Mouse (Mus musculus): Measurements from ENCODE around the gene Sf3a2. TPM values are rescaled to one million over a fixed set of nuclear protein-coding genes. Genes with fewer than 3 reads are reported as not detected.

Gene Sf3a2
- polyA plus RNA-seq, 1 experiment from 2014 or later = 78.9 TPM

- WGBS = 83% methylated on average over 6 of the region's 6 CpGs
- H3K27ac ChIP-seq = no peak overlapping the region
- H3K9ac ChIP-seq = peak overlapping the region; percentile 40; the same call in 1 of the 2 replicates
- no peak for ATAC-seq (ENCODE audit: insufficient number of reproducible peaks, insufficient read depth, low FRiP score, low TSS enrichment, low read depth)
- no peak overlapping the region for H3K4me3 ChIP-seq
- no peaks in the 10 kb centered on the region for H3K27me3 ChIP-seq
- no peaks in the 10 kb centered on the region for H3K9me3 ChIP-seq
- peaks cover 99% of the 10 kb centered on the region for H3K36me3 ChIP-seq
- H3K4me2 ChIP-seq = no peak overlapping the region
- H3K4me1 ChIP-seq = peaks cover 19% of the 10 kb centered on the region
These were observed 21.6 kb upstream of the Sf3a2 start for GRCm38 (mm10) chr10:80776358-80776869.

- peaks cover 99% of the 10 kb centered on the region for H3K36me3 ChIP-seq
- H3K9ac ChIP-seq = no peak overlapping the region
- H3K27ac ChIP-seq = no peak overlapping the region
- no peaks in the 10 kb centered on the region for H3K27me3 ChIP-seq
- no peak overlapping the region for H3K4me3 ChIP-seq
- 92% methylated on average over 5 of the region's 5 CpGs for WGBS
- no peak overlapping the region for H3K4me2 ChIP-seq
- no peaks in the 10 kb centered on the region for H3K9me3 ChIP-seq
- peaks cover 19% of the 10 kb centered on the region for H3K4me1 ChIP-seq
- ATAC-seq (ENCODE audit: insufficient number of reproducible peaks, insufficient read depth, low FRiP score, low TSS enrichment, low read depth) = no peak
These were observed 20.9 kb upstream of the Sf3a2 start for GRCm38 (mm10) chr10:80777123-80777522.

- H3K4me3 ChIP-seq = no peak overlapping the region
- no peak for ATAC-seq (ENCODE audit: insufficient number of reproducible peaks, insufficient read depth, low FRiP score, low TSS enrichment, low read depth)
- no peaks in the 10 kb centered on the region for H3K9me3 ChIP-seq
- no peaks in the 10 kb centered on the region for H3K27me3 ChIP-seq
- no peak overlapping the region for H3K9ac ChIP-seq
- no peak overlapping the region for H3K4me2 ChIP-seq
- no peak overlapping the region for H3K27ac ChIP-seq
- H3K4me1 ChIP-seq = peaks cover 3% of the 10 kb centered on the region
- H3K36me3 ChIP-seq = peaks cover 99% of the 10 kb centered on the region
These were observed 18.4 kb upstream of the Sf3a2 start for GRCm38 (mm10) chr10:80779565-80779964.

GRCm38 (mm10) chr10:80784302-80784701 is 13.7 kb upstream of the Sf3a2 start:
- Histone ChIP-seq H3K4me1 (no peaks in the 10 kb centered on the region), H3K4me2 (no peak overlapping the region), H3K9ac (no peak overlapping the region), H3K27me3 (no peaks in the 10 kb centered on the region), H3K36me3 (peaks cover 100% of the 10 kb centered on the region), H3K27ac (no peak overlapping the region), H3K9me3 (no peaks in the 10 kb centered on the region), H3K4me3 (no peak overlapping the region)
- 91% methylated on average over 2 of the region's 2 CpGs for WGBS
- no peak for ATAC-seq (ENCODE audit: insufficient number of reproducible peaks, insufficient read depth, low FRiP score, low TSS enrichment, low read depth)

GRCm38 (mm10) chr10:80784871-80785270 is 13.1 kb upstream of the Sf3a2 start:
- Histone ChIP-seq H3K27ac (no peak overlapping the region), H3K4me2 (no peak overlapping the region), H3K9me3 (no peaks in the 10 kb centered on the region), H3K27me3 (no peaks in the 10 kb centered on the region), H3K9ac (no peak overlapping the region), H3K4me3 (no peak overlapping the region), H3K36me3 (peaks cover 99% of the 10 kb centered on the region), H3K4me1 (no peaks in the 10 kb centered on the region)
- no peak for ATAC-seq (ENCODE audit: insufficient number of reproducible peaks, insufficient read depth, low FRiP score, low TSS enrichment, low read depth)
- 90% methylated on average over 12 of the region's 12 CpGs for WGBS

GRCm38 (mm10) chr10:80785963-80786362 is 12.0 kb upstream of the Sf3a2 start:
- Histone ChIP-seq H3K27me3 (no peaks in the 10 kb centered on the region), H3K4me2 (no peak overlapping the region), H3K27ac (no peak overlapping the region), H3K4me3 (no peak overlapping the region), H3K9me3 (no peaks in the 10 kb centered on the region), H3K36me3 (peaks cover 99% of the 10 kb centered on the region), H3K4me1 (no peaks in the 10 kb centered on the region), H3K9ac (no peak overlapping the region)
- no peak for ATAC-seq (ENCODE audit: insufficient number of reproducible peaks, insufficient read depth, low FRiP score, low TSS enrichment, low read depth)
- 95% methylated on average over 11 of the region's 11 CpGs for WGBS

GRCm38 (mm10) chr10:80787517-80787916 is 10.5 kb upstream of the Sf3a2 start:
- 81% methylated on average over 2 of the region's 2 CpGs for WGBS
- no peaks in the 10 kb centered on the region for H3K27me3 ChIP-seq
- H3K9ac ChIP-seq = no peak overlapping the region
- no peak overlapping the region for H3K4me2 ChIP-seq
- H3K4me1 ChIP-seq = no peaks in the 10 kb centered on the region
- H3K4me3 ChIP-seq = no peak overlapping the region
- no peak overlapping the region for H3K27ac ChIP-seq
- no peaks in the 10 kb centered on the region for H3K9me3 ChIP-seq
- H3K36me3 ChIP-seq = peaks cover 99% of the 10 kb centered on the region
- no peak for ATAC-seq (ENCODE audit: insufficient number of reproducible peaks, insufficient read depth, low FRiP score, low TSS enrichment, low read depth)

GRCm38 (mm10) chr10:80790761-80791404 is 7.1 kb upstream of the Sf3a2 start:
- Histone ChIP-seq H3K4me2 (no peak overlapping the region), H3K4me3 (no peak overlapping the region), H3K27ac (no peak overlapping the region), H3K9me3 (no peaks in the 10 kb centered on the region), H3K9ac (no peak overlapping the region), H3K36me3 (peaks cover 98% of the 10 kb centered on the region), H3K4me1 (no peaks in the 10 kb centered on the region; the same call in 1 of the 2 replicates), H3K27me3 (no peaks in the 10 kb centered on the region)
- 83% methylated on average over 19 of the region's 19 CpGs for WGBS
- no peak for ATAC-seq (ENCODE audit: insufficient number of reproducible peaks, insufficient read depth, low FRiP score, low TSS enrichment, low read depth)

GRCm38 (mm10) chr10:80791476-80792174 is 6.4 kb upstream of the Sf3a2 start:
- Histone ChIP-seq H3K27me3 (no peaks in the 10 kb centered on the region), H3K9ac (no peak overlapping the region), H3K4me3 (no peak overlapping the region), H3K27ac (no peak overlapping the region), H3K4me1 (peaks cover 7% of the 10 kb centered on the region), H3K4me2 (no peak overlapping the region), H3K9me3 (no peaks in the 10 kb centered on the region), H3K36me3 (peaks cover 98% of the 10 kb centered on the region)
- ATAC-seq (ENCODE audit: insufficient number of reproducible peaks, insufficient read depth, low FRiP score, low TSS enrichment, low read depth) = no peak
- WGBS = 79% methylated on average over 33 of the region's 33 CpGs

- no peak for ATAC-seq (ENCODE audit: insufficient number of reproducible peaks, insufficient read depth, low FRiP score, low TSS enrichment, low read depth)
- Histone ChIP-seq H3K27me3 (no peaks in the 10 kb centered on the region), H3K9me3 (no peaks in the 10 kb centered on the region), H3K9ac (no peak overlapping the region), H3K27ac (0 out of 2 replicates have a peak overlapping the region, but pooled peaks have one; percentile 17), H3K4me1 (peaks cover 13% of the 10 kb centered on the region), H3K4me2 (no peak overlapping the region), H3K4me3 (no peak overlapping the region), H3K36me3 (peaks cover 90% of the 10 kb centered on the region)
- WGBS = 74% methylated on average over 41 of the region's 41 CpGs
These were observed 5.6 kb upstream of the Sf3a2 start for GRCm38 (mm10) chr10:80792175-80793032.

- H3K9ac ChIP-seq = no peak overlapping the region
- H3K27me3 ChIP-seq = no peaks in the 10 kb centered on the region
- H3K4me2 ChIP-seq = no peak overlapping the region
- H3K27ac ChIP-seq = 0 out of 2 replicates have a peak overlapping the region, but pooled peaks have one; percentile 17
- WGBS = 90% methylated on average over 13 of the region's 13 CpGs
- peaks cover 82% of the 10 kb centered on the region for H3K36me3 ChIP-seq
- ATAC-seq (ENCODE audit: insufficient number of reproducible peaks, insufficient read depth, low FRiP score, low TSS enrichment, low read depth) = no peak
- H3K4me1 ChIP-seq = peaks cover 13% of the 10 kb centered on the region
- no peaks in the 10 kb centered on the region for H3K9me3 ChIP-seq
- H3K4me3 ChIP-seq = 0 out of 2 replicates have a peak overlapping the region, but pooled peaks have one; percentile 0
These were observed 4.8 kb upstream of the Sf3a2 start for GRCm38 (mm10) chr10:80793033-80793784.

All from embryonic facial prominence, embryonic 13.5 days (tissue).